Mouse (Mus musculus): ENCODE results near the gene Zfp1. TPM values are rescaled to one million over a fixed set of nuclear protein-coding genes. Genes with fewer than 3 reads are reported as not detected.

The Zfp1 gene
- polyA plus RNA-seq, 1 experiment from 2014 or later: 26.9 TPM

- Histone ChIP-seq H3K9me3 (replicated peaks) (no peaks in the 10 kb centered on the region), H3K27me3 (replicated peaks) (no peaks in the 10 kb centered on the region), H3K4me3 (replicated peaks) (no peak overlapping the region), H3K4me1 (peaks cover 56% of the 10 kb centered on the region), H3K36me3 (peaks cover 48% of the 10 kb centered on the region), H3K4me2 (peak overlapping the region; percentile 34; the same call in 1 of the 2 replicates), H3K27ac (replicated peaks) (peak overlapping the region; percentile 94), H3K9ac (replicated peaks) (peak overlapping the region; percentile 36)
- WGBS: 18% methylated on average over 4 of the region's 4 CpGs
- no peak for ATAC-seq (ENCODE audit: low FRiP score)
Measured at GRCm38 (mm10) chr8:111717488-111717792, 74.2 kb downstream of the Zfp1 start.

- Histone ChIP-seq H3K27me3 (replicated peaks) (no peaks in the 10 kb centered on the region), H3K4me2 (no peak overlapping the region), H3K9ac (replicated peaks) (no peak overlapping the region), H3K27ac (replicated peaks) (peak overlapping the region; percentile 94), H3K36me3 (peaks cover 47% of the 10 kb centered on the region), H3K4me3 (replicated peaks) (no peak overlapping the region), H3K9me3 (replicated peaks) (no peaks in the 10 kb centered on the region), H3K4me1 (peaks cover 52% of the 10 kb centered on the region)
- 45% methylated on average over 6 of the region's 6 CpGs for WGBS
- no peak for ATAC-seq (ENCODE audit: low FRiP score)
Measured at GRCm38 (mm10) chr8:111717866-111718265, 74.7 kb downstream of the Zfp1 start.

GRCm38 (mm10) chr8:111718937-111719336 lies 75.7 kb downstream of the Zfp1 start:
- no peak for ATAC-seq (ENCODE audit: low FRiP score)
- no peak overlapping the region for H3K4me2 ChIP-seq
- H3K9ac ChIP-seq (replicated peaks): no peak overlapping the region
- peaks cover 36% of the 10 kb centered on the region for H3K36me3 ChIP-seq
- peak overlapping the region; percentile 56 for H3K27ac ChIP-seq (replicated peaks)
- no peaks in the 10 kb centered on the region for H3K9me3 ChIP-seq (replicated peaks)
- H3K4me1 ChIP-seq: peaks cover 50% of the 10 kb centered on the region
- H3K27me3 ChIP-seq (replicated peaks): no peaks in the 10 kb centered on the region
- WGBS: 40% methylated on average over 5 of the region's 5 CpGs
- no peak overlapping the region for H3K4me3 ChIP-seq (replicated peaks)

GRCm38 (mm10) chr8:111720115-111720544 lies 76.9 kb downstream of the Zfp1 start:
- peaks cover 25% of the 10 kb centered on the region for H3K36me3 ChIP-seq
- peaks cover 58% of the 10 kb centered on the region for H3K4me1 ChIP-seq
- no peak overlapping the region for H3K9ac ChIP-seq (replicated peaks)
- H3K27ac ChIP-seq (replicated peaks): no peak overlapping the region; the same call in 1 of the 2 replicates
- 69% methylated on average over 4 of the region's 4 CpGs for WGBS
- H3K9me3 ChIP-seq (replicated peaks): no peaks in the 10 kb centered on the region
- no peaks in the 10 kb centered on the region for H3K27me3 ChIP-seq (replicated peaks)
- no peak overlapping the region for H3K4me2 ChIP-seq
- H3K4me3 ChIP-seq (replicated peaks): no peak overlapping the region
- ATAC-seq (ENCODE audit: low FRiP score): no peak

Small RNA genes lying within 50 kb of the gene (microRNA-seq; reads per million reads assigned to microRNA genes)
- not detected for gene Mir7076

Other genes with a start within 250 kb of the Zfp1 start
- gene Fa2h, start 249.6 kb upstream of the Zfp1 start, polyA plus RNA-seq (2015; fragmentation: Nextera tagmentation; extraction: Ambion mirVana): 0.69 and 0.86 TPM in 2 replicates
- gene Wdr59, start 121.3 kb upstream of the Zfp1 start, polyA plus RNA-seq (2015; fragmentation: Nextera tagmentation; extraction: Ambion mirVana): 8.0 and 8.1 TPM in 2 replicates
- gene Znrf1, start 107.3 kb upstream of the Zfp1 start, polyA plus RNA-seq (2015; fragmentation: Nextera tagmentation; extraction: Ambion mirVana): 80.3 and 93.3 TPM in 2 replicates
- 0.93 and 1.5 TPM in 2 replicates for gene Ldhd, start 13.0 kb upstream of the Zfp1 start, polyA plus RNA-seq (2015; fragmentation: Nextera tagmentation; extraction: Ambion mirVana)
- 25.6 TPM in 1 of 2 replicates, not detected in the other for gene Ctrb1, start 47.6 kb downstream of the Zfp1 start, polyA plus RNA-seq (2015; fragmentation: Nextera tagmentation; extraction: Ambion mirVana)
- 41.5 and 42.8 TPM in 2 replicates for gene Bcar1, start 100.4 kb downstream of the Zfp1 start, polyA plus RNA-seq (2015; fragmentation: Nextera tagmentation; extraction: Ambion mirVana)
- 194 and 201 TPM in 2 replicates for gene Cfdp1, start 210.9 kb downstream of the Zfp1 start, polyA plus RNA-seq (2015; fragmentation: Nextera tagmentation; extraction: Ambion mirVana)
- gene Tmem170, start 233.3 kb downstream of the Zfp1 start, polyA plus RNA-seq (2015; fragmentation: Nextera tagmentation; extraction: Ambion mirVana): 3.9 and 4.8 TPM in 2 replicates

All from neural tube, embryonic 15.5 days (tissue).